Mouse (Mus musculus) limb, embryonic 10.5 days (tissue): ENCODE measurements around the gene Olfr52. TPM values are rescaled to one million over a fixed set of nuclear protein-coding genes. Genes with fewer than 3 reads are reported as not detected.
"Not testable (repeated sequence)": the region's sequence is repeated elsewhere in the genome, so short reads cannot be mapped to it uniquely, and the experiment has no call there.

ENCODE experiments used
- DNase-seq: peaks from one replicate; pipeline ENCODE4 v3.0.0-alpha.2; 2017; ENCODE audit warnings: low spot score
- H3K27ac ChIP-seq: fragments of 300-500 bp; sonication (generic); 2 replicates; pipeline ENCODE4 v1.5.1; 2016; ENCODE audit warnings: mild to moderate bottlenecking
- H3K27me3 ChIP-seq: fragments of 300-500 bp; sonication (generic); 2 replicates; pipeline ENCODE4 v1.6.1; 2016; ENCODE audit warnings: low read depth, mild to moderate bottlenecking; ENCODE audit not compliant: poor library complexity, severe bottlenecking
- H3K36me3 ChIP-seq: fragments of 300-500 bp; sonication (generic); 2 replicates; pipeline ENCODE4 v1.6.1; 2016; ENCODE audit warnings: mild to moderate bottlenecking, moderate library complexity
- H3K4me1 ChIP-seq: fragments of 300-500 bp; sonication (generic); 2 replicates; pipeline ENCODE4 v1.6.1; 2016
- H3K4me3 ChIP-seq: fragments of 300-500 bp; sonication (generic); 2 replicates; pipeline ENCODE4 v1.5.1; 2016; ENCODE audit warnings: mild to moderate bottlenecking, moderate library complexity
- H3K9me3 ChIP-seq: fragments of 300-500 bp; sonication (generic); replicated peaks from 2 replicates; pipeline ENCODE4 v1.6.1; 2016; ENCODE audit warnings: mild to moderate bottlenecking
- WGBS: fragments of 180-500 bp; shearing (Covaris S2); methylation state at CpG from one replicate; pipeline ENCODE4 v1.1.7; 2016; 5-methylcytosine and 5-hydroxymethylcytosine counted together
- polyA plus RNA-seq: library from polyadenylated mRNA; unstranded; fragments of >200 nt; fragmentation: Nextera tagmentation; extraction: Ambion mirVana; gene quantifications from 2 replicates; pipeline ENCODE4 v1.2.1, GENCODE M21; 2016

The Olfr52 gene
- polyA plus RNA-seq = not detected in 2 replicates

- H3K36me3 ChIP-seq = no peaks in the 10 kb centered on the region
- no peaks in the 10 kb centered on the region for H3K27me3 ChIP-seq
Observed at GRCm38 (mm10) chr2:86185583-86185982, at the start of gene Olfr52. Gene Olfr52, minus strand, starts transcription at chr2:86185683.

GRCm38 (mm10) chr2:86231301-86231700 lies 45.8 kb upstream of the Olfr52 start, which contains the start of gene Olfr1047:
Gene Olfr1047, minus strand, starts transcription at chr2:86231401.
- no peak for DNase-seq
- Histone ChIP-seq H3K27me3 (no peaks in the 10 kb centered on the region), H3K4me1 (no peaks in the 10 kb centered on the region), H3K27ac (no peak within 1 kb of the TSS), H3K36me3 (no peaks in the 10 kb centered on the region), H3K9me3 (no peaks in the 10 kb centered on the region), H3K4me3 (no peak within 1 kb of the TSS)
- WGBS = 84% methylated on average over 1 of the region's 1 CpGs

More at GRCm38 (mm10) chr2:86185583-86185982, at the start of gene Olfr52:
- Histone ChIP-seq H3K27ac (no peak within 1 kb of the TSS), H3K9me3 (no peaks in the 10 kb centered on the region), H3K4me3 (no peak within 1 kb of the TSS), H3K4me1 (no peaks in the 10 kb centered on the region)
- DNase-seq = no peak

- Histone ChIP-seq H3K36me3 (no peaks in the 10 kb centered on the region), H3K27me3 (no peaks in the 10 kb centered on the region), H3K27ac (no peak within 1 kb of the TSS), H3K4me1 (no peaks in the 10 kb centered on the region), H3K4me3 (no peak within 1 kb of the TSS), H3K9me3 (no peaks in the 10 kb centered on the region)
- 92% methylated on average over 2 of the region's 2 CpGs for whole genome bisulfite sequencing
- DNase-seq = no peak
Observed at GRCm38 (mm10) chr2:86219214-86219613, 33.7 kb upstream of the Olfr52 start, which contains the start of gene Olfr1046. Gene Olfr1046, minus strand, starts transcription at chr2:86219314.

GRCm38 (mm10) chr2:86202909-86203308 lies 17.4 kb upstream of the Olfr52 start, which contains the start of gene Olfr1045:
Gene Olfr1045, minus strand, starts transcription at chr2:86203009.
- Histone ChIP-seq H3K27me3 (no peaks in the 10 kb centered on the region), H3K4me1 (no peaks in the 10 kb centered on the region), H3K9me3 (no peaks in the 10 kb centered on the region), H3K36me3 (no peaks in the 10 kb centered on the region), H3K4me3 (no peak within 1 kb of the TSS), H3K27ac (no peak within 1 kb of the TSS)
- DNase-seq = no peak

GRCm38 (mm10) chr2:86195863-86196262 lies 10.4 kb upstream of the Olfr52 start:
- Histone ChIP-seq H3K36me3 (no peaks in the 10 kb centered on the region), H3K4me3 (no peak overlapping the region), H3K27ac (no peak overlapping the region), H3K4me1 (no peaks in the 10 kb centered on the region), H3K27me3 (no peaks in the 10 kb centered on the region), H3K9me3 (no peaks in the 10 kb centered on the region)
- DNase-seq = no peak
- WGBS = 52% methylated on average over 1 of the region's 1 CpGs

GRCm38 (mm10) chr2:86179950-86180349 lies 5.5 kb downstream of the Olfr52 start:
- H3K27me3 ChIP-seq = no peaks in the 10 kb centered on the region
- no peak for DNase-seq
- H3K9me3 ChIP-seq = no peaks in the 10 kb centered on the region
- no peak overlapping the region for H3K4me3 ChIP-seq
- 81% methylated on average over 3 of the region's 3 CpGs for WGBS
- no peaks in the 10 kb centered on the region for H3K36me3 ChIP-seq
- no peaks in the 10 kb centered on the region for H3K4me1 ChIP-seq
- no peak overlapping the region for H3K27ac ChIP-seq

DNA sequence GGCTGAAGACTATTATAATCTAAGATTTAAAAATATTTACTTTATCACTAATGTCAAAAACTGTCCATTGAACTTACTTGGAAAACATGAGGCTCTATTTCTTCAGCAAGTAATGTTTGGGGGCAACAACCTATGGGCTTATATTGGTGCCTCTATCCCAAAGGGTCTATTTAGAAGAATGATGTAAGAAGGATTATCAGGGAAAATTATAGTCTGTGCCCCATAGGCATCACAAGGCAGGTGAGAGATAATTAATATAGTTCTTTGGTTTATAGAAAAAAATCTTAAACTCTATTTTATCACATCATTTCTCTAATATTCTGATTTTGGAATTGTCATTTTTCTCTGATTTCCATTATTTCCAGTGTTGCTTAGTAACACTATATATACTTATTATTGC lies 7.8 kb downstream of the Olfr52 start, which contains the start of gene Olfr1044:
Gene Olfr1044 (minus strand): TSS at position 101 of the 400 bp plus-strand sequence.
- H3K4me1 ChIP-seq = no peaks in the 10 kb centered on the region
- DNase-seq = no peak
- H3K27me3 ChIP-seq = no peaks in the 10 kb centered on the region
- H3K9me3 ChIP-seq = no peaks in the 10 kb centered on the region
- no peak within 1 kb of the TSS for H3K27ac ChIP-seq
- H3K4me3 ChIP-seq = no peak within 1 kb of the TSS
- no peaks in the 10 kb centered on the region for H3K36me3 ChIP-seq

GRCm38 (mm10) chr2:86175422-86175821 lies 10.1 kb downstream of the Olfr52 start:
- WGBS = 87% methylated on average over 7 of the region's 7 CpGs
- not testable (repeated sequence) for H3K4me3 ChIP-seq, H3K27ac ChIP-seq, H3K9me3 ChIP-seq, H3K36me3 ChIP-seq, H3K27me3 ChIP-seq, DNase-seq, H3K4me1 ChIP-seq

DNA sequence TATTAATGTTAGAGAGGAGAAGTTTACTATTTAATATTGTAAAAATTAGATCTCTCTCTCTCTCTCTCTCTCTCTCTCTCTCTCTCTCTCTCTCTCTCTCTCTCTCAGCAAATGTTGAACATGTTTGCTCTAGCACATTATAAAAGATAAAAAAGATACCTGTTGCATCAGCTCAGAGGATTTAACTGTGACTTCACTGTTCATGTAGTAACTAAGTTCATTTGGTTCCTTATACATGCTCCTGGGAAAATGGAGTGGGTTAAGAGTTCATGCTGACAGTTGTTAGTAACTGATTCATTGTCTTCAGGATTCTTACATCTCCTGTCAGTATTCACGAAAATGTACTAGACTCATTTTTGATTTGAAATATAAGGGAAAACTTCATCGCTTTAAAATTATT lies 18.1 kb downstream of the Olfr52 start, which contains the start of gene Olfr1043:
Gene Olfr1043 (minus strand): TSS at position 101 of the 400 bp plus-strand sequence.
- H3K27ac ChIP-seq = no peak within 1 kb of the TSS
- no peaks in the 10 kb centered on the region for H3K4me1 ChIP-seq
- H3K36me3 ChIP-seq = no peaks in the 10 kb centered on the region
- H3K9me3 ChIP-seq = no peaks in the 10 kb centered on the region
- 95% methylated on average over 2 of the region's 2 CpGs for WGBS
- no peak for DNase-seq
- no peaks in the 10 kb centered on the region for H3K27me3 ChIP-seq
- no peak within 1 kb of the TSS for H3K4me3 ChIP-seq

- H3K4me3 ChIP-seq = no peak within 1 kb of the TSS
- H3K27me3 ChIP-seq = no peaks in the 10 kb centered on the region
- H3K36me3 ChIP-seq = no peaks in the 10 kb centered on the region
- DNase-seq = no peak
- H3K27ac ChIP-seq = no peak within 1 kb of the TSS
- H3K4me1 ChIP-seq = no peaks in the 10 kb centered on the region
- 90% methylated on average over 2 of the region's 2 CpGs for WGBS
- no peaks in the 10 kb centered on the region for H3K9me3 ChIP-seq
Observed at GRCm38 (mm10) chr2:86161738-86162137, 23.7 kb downstream of the Olfr52 start, which contains the start of gene Olfr1042. Gene Olfr1042, minus strand, starts transcription at chr2:86161838.

- DNase-seq = no peak
- Histone ChIP-seq H3K4me1 (no peaks in the 10 kb centered on the region), H3K9me3 (no peaks in the 10 kb centered on the region), H3K27me3 (no peaks in the 10 kb centered on the region), H3K36me3 (no peaks in the 10 kb centered on the region), H3K4me3 (no peak within 1 kb of the TSS), H3K27ac (no peak within 1 kb of the TSS)
- 82% methylated on average over 1 of the region's 1 CpGs for WGBS
Observed at GRCm38 (mm10) chr2:86146632-86147031, 38.9 kb downstream of the Olfr52 start, which contains the start of gene Olfr1040. Gene Olfr1040, minus strand, starts transcription at chr2:86146732.

GRCm38 (mm10) chr2:86135828-86136227 lies 49.7 kb downstream of the Olfr52 start, which contains the start of gene Olfr1039:
Gene Olfr1039, minus strand, starts transcription at chr2:86135928.
- Histone ChIP-seq H3K9me3 (no peaks in the 10 kb centered on the region), H3K27me3 (no peaks in the 10 kb centered on the region), H3K36me3 (no peaks in the 10 kb centered on the region), H3K4me3 (no peak within 1 kb of the TSS), H3K4me1 (no peaks in the 10 kb centered on the region), H3K27ac (no peak within 1 kb of the TSS)
- WGBS = 97% methylated on average over 1 of the region's 1 CpGs
- no peak for DNase-seq
